Mouse (Mus musculus): ENCODE data around the gene Rbm6.

Gene Rbm6

DNA sequence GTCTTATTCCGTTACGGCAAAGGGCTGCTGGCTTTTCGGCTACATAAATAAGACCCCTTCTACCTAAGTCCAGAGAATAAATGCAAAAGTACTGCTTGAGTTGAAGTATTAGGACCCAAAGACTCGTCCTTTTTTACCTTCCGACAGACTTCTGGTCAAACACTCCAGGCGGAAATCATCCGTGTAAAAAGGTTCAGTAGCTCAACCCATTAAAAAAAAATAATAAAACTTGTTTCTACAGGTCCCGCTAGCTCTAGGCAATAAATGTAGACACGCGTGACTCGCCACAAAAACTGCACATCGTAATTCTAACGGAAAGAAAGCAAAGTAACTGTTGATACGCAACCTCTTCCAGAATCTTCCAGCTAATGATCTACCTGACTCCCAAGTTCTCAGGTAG, at the start of gene Rbm6:
Rbm6 (minus strand) TSS at position 101 of the 400 bp plus-strand sequence.
- DNase-seq (ENCODE audit: low read depth, low spot score): no peak

DNA sequence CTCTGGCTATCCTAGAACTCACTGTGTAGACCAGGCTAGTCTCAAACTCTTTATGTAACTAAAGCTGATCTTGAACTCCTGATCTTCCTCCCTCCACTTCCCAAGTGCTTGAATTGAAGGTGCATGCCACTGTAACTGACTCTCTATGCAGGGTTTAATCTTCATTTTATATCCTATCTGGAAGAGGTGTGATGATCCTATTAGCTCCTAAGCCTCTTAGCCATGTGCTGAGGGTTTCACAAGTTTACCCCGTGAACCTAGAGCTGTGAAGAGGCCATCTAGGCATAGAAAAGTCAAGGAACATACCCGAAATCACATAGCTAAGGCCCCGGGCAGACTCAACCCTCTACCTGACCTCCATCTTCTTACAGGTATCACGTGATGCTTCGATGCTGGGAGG, 46.4 kb upstream of the Rbm6 start:
- no peak for DNase-seq (ENCODE audit: low read depth, low spot score)

- no peak for DNase-seq (ENCODE audit: low read depth, low spot score)
Observed at GRCm38 (mm10) chr9:107918884-107919283, 45.8 kb upstream of the Rbm6 start.

GRCm38 (mm10) chr9:107917895-107918608, 45.0 kb upstream of the Rbm6 start:
- peak; percentile 57 for DNase-seq (ENCODE audit: low read depth, low spot score)

DNA sequence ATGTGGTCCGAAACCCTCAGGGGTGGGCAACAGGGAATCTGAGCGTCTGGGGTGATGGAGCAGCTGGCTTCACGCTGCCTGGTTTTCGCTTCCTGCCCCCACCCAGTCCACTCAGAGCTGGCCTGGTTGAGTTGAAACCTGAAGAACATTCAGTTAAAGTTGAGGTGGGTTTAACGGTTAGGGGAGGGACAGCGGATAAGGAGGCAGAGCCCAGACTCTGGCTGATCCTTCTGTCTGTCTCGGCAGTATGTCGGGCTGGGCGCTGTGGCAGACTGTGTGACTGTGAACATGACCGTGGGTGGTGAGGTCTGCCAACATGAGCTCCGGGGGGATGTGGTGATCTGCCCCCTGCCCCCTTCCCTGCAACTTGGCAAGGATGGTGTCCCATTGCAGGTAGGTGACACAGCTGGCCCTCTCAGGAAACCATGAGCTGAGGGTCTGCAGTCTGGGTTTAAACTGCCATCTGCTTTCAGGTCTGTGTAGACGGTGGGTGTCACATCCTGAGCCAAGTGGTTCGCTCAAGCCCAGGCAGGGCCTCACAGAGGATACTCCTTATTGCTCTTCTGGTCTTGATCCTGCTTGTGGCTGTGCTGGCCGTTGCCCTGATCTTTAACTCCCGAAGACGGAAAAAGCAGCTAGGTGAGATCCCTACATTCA, 41.9 kb upstream of the Rbm6 start:
- no peak for DNase-seq (ENCODE audit: low read depth, low spot score)

- DNase-seq (ENCODE audit: low read depth, low spot score): no peak
Observed at GRCm38 (mm10) chr9:107910025-107910769, 37.2 kb upstream of the Rbm6 start.

- no peak for DNase-seq (ENCODE audit: low read depth, low spot score)
Observed at GRCm38 (mm10) chr9:107908410-107909158, 35.5 kb upstream of the Rbm6 start.

DNA sequence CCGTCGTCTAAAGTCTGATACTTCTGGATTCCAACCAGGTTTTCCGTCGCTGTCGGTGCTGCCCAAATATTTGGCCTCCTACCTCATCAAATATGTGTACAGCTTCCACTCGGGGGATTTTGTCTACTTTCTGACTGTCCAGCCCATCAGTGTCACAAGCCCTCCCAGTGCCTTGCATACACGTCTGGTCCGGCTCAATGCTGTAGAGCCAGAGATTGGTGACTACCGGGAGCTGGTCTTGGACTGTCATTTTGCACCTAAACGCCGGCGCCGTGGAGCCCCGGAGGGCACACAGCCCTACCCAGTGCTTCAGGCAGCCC, 34.7 kb upstream of the Rbm6 start:
- DNase-seq (ENCODE audit: low read depth, low spot score): no peak

GRCm38 (mm10) chr9:107906967-107907800, 34.1 kb upstream of the Rbm6 start:
- no peak for DNase-seq (ENCODE audit: low read depth, low spot score)

DNA sequence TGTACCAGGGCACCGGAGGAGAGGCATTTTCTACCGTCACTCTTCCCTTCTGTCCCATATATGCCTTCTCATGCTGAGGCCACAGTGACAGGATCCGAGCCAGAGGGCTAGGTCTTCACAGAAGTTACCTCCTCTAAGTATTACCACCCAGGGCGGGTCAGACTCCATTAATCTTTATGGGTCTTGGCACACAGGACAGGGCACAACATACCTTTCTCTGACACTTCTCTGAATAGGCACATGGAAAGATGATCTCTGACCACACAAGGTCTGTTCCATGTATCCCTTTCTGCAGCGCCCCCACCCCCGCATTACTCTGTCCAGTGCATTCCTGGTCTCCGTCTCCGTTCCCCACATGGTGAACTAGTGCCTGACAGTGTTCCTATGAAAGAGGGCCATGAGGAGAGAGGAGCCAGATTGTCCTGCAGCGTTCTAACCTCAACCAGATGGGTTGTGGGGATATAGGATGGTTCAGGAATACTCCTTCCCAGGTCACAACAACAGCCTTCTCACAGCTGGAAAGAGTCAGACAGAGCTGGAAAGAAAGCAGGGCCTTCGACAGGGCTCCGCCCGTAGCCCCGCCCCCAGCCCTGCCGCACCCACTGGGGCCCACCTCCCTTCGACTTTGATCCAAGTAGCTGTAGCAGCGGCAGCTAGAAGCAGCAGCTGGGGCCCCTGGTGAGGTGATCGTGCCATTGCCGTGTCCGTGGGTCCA, 33.4 kb upstream of the Rbm6 start, which contains the start of gene Mst1r:
Mst1r (plus strand) TSS at position 622 of the 715 bp plus-strand sequence.
- peak; percentile 91 for DNase-seq (ENCODE audit: low read depth, low spot score)

GRCm38 (mm10) chr9:107904726-107905125, 31.7 kb upstream of the Rbm6 start:
- DNase-seq (ENCODE audit: low read depth, low spot score): peak; percentile 92

- DNase-seq (ENCODE audit: low read depth, low spot score): no peak
Observed at GRCm38 (mm10) chr9:107901627-107901914, 28.5 kb upstream of the Rbm6 start.

- peak; percentile 97 for DNase-seq (ENCODE audit: low read depth, low spot score)
Observed at GRCm38 (mm10) chr9:107900840-107901626, 28.0 kb upstream of the Rbm6 start.

DNA sequence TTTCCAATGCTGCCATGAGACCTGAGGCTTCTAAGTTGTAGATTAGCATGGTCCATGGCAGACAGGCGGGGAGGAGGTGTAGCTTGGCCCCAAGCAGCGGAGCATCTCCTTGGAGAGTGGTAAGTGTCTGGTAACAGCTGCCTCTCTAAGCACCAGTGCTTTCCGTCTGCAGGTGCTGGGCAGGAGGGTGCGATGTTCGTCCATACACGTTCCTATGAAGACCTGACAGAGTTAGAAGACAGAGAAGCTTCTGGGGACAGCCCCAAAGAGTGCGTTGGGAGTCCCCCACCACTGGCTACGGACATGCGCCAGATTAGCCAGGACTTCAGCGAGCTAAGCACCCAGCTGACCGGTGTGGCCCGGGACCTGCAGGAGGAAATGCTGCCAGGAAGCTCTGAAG, 26.8 kb upstream of the Rbm6 start:
- DNase-seq (ENCODE audit: low read depth, low spot score): no peak

GRCm38 (mm10) chr9:107898563-107898962, 25.5 kb upstream of the Rbm6 start:
- no peak for DNase-seq (ENCODE audit: low read depth, low spot score)

DNA sequence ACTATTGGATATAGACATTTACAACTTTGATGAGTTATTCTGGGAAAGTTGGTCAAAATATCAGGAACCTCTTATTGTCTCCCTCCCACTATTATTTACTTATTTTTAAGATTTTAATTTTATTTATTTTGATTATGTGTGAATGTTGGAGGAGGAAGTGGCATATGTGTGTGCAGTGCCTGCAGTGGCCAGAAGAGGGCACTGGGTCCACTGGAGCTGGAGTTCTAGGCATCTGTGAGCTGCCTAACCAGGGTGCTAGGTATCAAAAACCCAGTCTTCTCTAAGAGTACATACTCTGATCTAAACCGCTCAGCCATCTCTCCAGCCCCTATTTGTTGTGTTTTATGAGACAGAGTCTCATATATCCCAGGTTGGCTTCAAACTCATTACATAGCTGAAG, 18.0 kb upstream of the Rbm6 start:
- peak; percentile 70 for DNase-seq (ENCODE audit: low read depth, low spot score)

DNA sequence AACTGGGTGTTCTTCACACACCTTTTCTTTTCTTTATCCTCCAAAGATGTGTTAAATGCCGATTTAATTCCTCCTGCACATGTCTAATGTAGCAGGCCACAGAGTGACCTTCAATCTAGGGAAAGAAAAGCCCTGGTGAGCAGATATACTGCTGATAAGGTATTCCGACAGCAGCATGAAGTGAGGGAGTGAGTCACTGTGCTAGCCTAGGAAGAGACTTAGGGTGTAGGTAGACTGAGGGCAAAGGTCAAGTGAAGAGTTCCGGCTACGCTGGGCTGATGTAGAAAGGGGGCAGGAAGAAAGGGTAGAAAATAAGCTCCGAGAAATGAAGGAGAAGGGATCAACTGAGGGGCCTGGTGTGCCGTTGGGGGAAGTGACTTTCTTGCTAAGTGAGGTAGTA, 17.2 kb upstream of the Rbm6 start:
- no peak for DNase-seq (ENCODE audit: low read depth, low spot score)

- DNase-seq (ENCODE audit: low read depth, low spot score): peak; percentile 73
Observed at GRCm38 (mm10) chr9:107888267-107888850, 15.3 kb upstream of the Rbm6 start.

- peak; percentile 93 for DNase-seq (ENCODE audit: low read depth, low spot score)
Observed at GRCm38 (mm10) chr9:107887804-107888266, 14.8 kb upstream of the Rbm6 start, which contains the start of gene Mon1a. Gene Mon1a, plus strand, starts transcription at chr9:107888151.

All from ZHBTc4 (cell line).